Mouse (Mus musculus) adipose tissue, adult 10 weeks (tissue): ENCODE measurements around the gene Nicn1. TPM values are rescaled to one million over a fixed set of nuclear protein-coding genes. Genes with fewer than 3 reads are reported as not detected.

Source experiments
- polyA plus RNA-seq: library from polyadenylated mRNA; stranded (reverse); fragments of 350-450 nt; fragmentation: Illumina TruSeq; extraction: RNeasy Lipid Tissue Mini Kit (QIAGEN cat#74804); gene quantifications from one replicate; pipeline ENCODE4 v1.2.3, GENCODE M21; 2014; ENCODE audit warnings: low read depth, low replicate concordance

Nicn1 gene
- polyA plus RNA-seq = 30.2 TPM

DNA sequence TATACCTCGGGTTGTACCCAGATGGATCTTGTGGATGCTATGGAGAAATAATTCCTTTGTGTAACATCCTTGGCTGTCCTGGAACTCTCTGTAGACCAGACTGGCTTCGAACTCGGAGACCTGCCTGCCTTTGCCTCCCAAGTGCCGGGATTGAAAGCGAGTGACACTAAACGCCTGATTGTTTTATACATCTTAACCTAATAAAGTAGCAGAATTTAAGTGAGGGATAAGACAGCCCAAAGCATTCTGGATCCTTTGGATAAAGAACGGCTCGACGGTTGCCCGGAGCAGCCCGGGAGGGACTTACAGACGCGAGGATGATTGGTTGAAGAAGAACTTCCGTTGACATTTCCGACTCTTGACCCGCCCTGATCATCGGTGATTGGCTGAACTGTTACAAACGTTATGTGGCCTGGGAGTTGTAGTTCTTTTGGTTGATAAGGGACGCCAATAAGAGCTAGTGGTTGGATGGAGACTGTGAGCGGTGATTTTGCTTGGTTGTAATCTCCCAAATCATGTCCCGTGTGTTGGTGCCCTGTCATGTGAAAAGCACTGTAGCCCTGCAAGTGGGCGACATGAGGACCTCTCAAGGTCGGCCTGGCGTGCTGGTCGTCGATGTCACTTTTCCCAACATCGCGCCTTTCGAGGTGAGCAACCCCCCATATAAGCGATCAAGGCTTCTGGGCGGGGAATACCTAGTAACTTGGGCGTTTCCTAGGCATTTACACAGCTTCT, at the start of gene Nicn1:
Gene Nicn1 (plus strand): TSS at position 414 of the 735 bp plus-strand sequence.

DNA sequence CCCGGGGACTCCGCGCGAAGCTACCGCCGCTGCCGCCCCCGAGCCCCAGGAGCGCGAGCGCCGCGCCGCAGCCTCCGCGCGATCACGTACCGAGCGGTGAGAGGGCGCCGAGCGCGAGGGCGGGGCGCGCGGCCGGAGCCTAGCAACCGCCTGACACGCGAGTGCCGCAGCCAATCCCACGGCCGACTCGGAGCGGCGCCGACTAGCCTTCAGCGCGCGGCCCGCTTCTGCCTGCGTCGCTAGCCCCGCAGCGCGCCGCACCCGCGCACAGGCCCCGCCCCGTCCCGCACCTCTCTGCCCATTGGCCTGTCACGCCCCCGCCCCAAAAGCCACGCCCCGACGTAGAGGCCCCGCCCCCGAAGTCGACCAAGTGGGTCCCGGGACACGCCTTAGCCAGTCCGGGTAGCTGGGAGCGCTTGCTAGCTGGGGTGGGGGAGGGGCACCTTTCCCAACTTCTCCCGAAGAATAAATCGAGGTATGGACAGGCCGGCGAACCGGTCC, 26.5 kb upstream of the Nicn1 start, which contains the start of gene Dag1:
Gene Dag1 (minus strand): TSS at position 269 of the 501 bp plus-strand sequence.

DNA sequence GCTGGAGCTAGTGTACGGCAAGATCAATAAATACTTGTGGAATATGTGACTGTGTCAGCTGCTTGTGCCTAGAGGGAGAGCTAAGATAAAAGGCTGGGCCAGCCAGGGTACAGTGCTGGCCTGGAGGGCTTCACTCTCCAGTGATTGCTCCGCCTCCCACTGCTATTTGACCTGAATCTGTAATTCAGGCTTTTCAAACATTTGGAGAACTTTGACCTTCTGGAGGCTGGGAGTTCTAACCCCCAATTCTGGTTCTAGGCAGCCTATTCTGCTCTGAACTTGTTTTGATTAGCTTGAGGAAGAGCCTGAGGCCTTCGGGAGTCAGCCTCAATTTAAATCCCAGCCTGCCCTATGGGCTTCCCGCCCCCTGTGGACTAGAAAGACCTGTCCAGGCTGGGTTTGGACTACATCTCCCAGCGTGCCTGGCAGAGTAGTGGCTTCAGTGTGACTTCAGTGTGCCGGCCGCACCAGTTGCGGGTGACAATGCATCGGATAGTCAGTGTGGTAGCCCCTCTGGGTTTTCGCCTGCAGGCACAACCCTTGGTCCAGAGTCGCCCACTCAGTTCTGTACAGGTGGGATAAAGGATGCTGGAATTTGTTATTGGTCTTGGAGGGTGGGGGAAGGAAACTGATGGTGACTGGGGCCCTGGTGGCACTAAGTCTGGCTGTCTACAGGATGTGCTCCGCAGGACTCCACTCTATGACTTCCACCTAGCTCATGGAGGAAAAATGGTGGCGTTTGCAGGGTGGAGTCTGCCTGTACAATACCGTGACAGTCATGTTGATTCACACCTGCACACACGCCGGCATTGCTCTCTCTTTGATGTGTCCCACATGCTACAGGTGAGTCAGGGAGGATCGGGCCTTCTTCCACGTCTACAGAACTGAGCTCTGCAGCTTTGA, 6.5 kb downstream of the Nicn1 start, which contains the start of gene Amt:
Gene Amt (plus strand): TSS at position 401 of the 903 bp plus-strand sequence.

DNA sequence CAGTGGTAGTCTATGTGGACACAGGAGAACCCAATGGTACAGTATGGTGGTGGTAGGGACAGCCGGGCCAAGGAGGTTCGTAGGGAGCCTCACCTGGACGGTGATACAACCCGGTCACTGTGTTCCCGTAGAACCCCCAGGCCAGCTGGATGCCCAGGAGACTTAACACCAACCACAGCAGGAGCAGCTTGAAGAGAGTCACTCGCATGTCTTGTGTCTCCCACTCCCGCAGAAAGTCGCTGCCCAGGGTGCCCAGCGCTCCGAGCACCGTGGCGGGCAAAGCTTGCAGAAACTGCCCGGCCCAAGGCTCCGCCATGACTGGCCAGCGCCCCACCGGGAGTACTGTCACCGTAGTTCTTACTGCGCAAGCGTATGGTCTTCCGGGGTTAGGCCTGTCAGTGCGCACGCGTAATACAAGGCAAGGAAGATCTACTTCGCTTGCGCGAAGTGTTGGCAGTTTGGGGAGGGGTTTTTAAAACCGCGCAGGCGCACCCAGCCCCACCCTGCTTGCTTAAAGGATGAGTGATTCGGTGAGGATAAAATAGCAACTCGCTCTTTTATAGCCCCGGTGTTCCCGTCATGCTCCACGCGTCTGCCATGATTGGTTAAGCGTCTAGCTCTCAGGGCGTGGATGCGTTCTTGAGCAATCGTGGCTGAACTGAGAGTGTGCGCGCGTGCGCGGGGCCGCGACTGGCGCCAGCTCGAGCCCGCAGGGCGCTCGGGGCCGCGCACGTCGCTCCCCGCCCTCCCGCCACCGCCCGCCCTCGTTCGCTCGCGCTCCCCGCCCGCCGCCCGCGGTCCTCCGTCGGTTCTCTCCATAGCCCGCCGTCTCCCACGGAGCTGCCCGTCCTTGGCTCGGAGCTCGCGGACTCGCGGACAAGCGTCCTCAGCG, 15.6 kb downstream of the Nicn1 start, which contains the start of the genes Rhoa and Tcta:
Gene Rhoa (plus strand): TSS at position 501 of the 892 bp plus-strand sequence.
Gene Tcta (minus strand): TSS at position 532 of the 892 bp plus-strand sequence.

DNA sequence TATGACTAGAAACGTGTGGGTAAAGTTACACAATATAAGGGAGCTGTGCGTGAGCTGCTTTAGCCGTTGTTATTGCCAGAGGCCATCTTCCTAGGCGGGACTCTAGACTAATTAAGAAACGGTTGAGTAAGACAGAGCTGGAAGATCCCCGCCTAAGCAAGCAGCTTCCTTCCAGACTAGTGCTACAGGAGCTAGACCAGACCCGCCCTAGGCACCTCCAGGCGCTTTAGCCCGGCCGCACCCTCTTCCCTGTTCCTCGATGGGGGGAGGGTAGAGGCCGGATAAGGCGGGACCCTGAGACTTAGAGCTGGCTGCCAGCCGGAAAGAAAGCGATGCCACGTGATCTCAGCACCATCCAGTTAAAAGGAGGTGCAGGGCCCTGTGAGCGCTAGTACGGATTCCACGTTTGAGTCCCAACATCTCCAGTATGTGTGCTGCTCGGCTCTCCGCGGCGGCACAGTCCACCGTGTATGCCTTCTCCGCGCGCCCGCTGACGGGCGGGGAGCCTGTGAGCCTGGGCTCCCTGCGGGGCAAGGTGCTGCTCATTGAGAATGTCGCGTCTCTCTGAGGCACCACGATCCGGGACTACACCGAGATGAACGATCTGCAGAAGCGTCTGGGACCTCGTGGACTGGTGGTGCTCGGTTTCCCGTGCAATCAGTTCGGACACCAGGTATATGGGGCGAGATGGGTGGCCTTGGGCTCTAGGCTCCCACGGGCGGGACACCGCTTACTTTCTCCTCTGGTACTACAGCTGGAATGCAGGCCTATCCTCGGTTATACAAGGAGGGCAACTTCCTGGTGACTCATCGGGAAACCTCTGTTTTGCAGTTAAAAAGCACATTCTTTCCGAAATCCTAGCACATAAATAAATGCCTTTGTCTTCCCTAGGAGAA, 48.9 kb downstream of the Nicn1 start, which contains the start of gene Gpx1:
Gene Gpx1 (plus strand): TSS at position 18 of the 896 bp plus-strand sequence.

Other genes with a start within 250 kb of the Nicn1 start
- gene Gmppb, start 241.2 kb upstream of the Nicn1 start, polyA plus RNA-seq = 51.6 TPM
- gene Amigo3, start 237.3 kb upstream of the Nicn1 start, polyA plus RNA-seq = 4.1 TPM
- 0.15 TPM for gene Mst1, start 210.0 kb upstream of the Nicn1 start, polyA plus RNA-seq
- gene Rnf123, start 207.1 kb upstream of the Nicn1 start, polyA plus RNA-seq = 44.0 TPM
- gene Apeh, start 195.8 kb upstream of the Nicn1 start, polyA plus RNA-seq = 51.9 TPM
- gene Bsn, start 100.0 kb upstream of the Nicn1 start, polyA plus RNA-seq = 1.1 TPM
- gene Dag1, start 26.5 kb upstream of the Nicn1 start, polyA plus RNA-seq = 101 TPM
- 35.7 TPM for gene Amt, start 6.4 kb downstream of the Nicn1 start, polyA plus RNA-seq
- 287 TPM for gene Rhoa, start 15.7 kb downstream of the Nicn1 start, polyA plus RNA-seq
- 60.6 TPM for gene Tcta, start 15.7 kb downstream of the Nicn1 start, polyA plus RNA-seq
- 621 TPM for gene Gpx1, start 48.5 kb downstream of the Nicn1 start, polyA plus RNA-seq
- gene Usp4, start 57.4 kb downstream of the Nicn1 start, polyA plus RNA-seq = 60.8 TPM
- gene 1700102P08Rik, start 102.4 kb downstream of the Nicn1 start, polyA plus RNA-seq = 2.5 TPM
- 0.40 TPM for gene Ccdc36, start 138.1 kb downstream of the Nicn1 start, polyA plus RNA-seq
- gene BC048562, start 146.1 kb downstream of the Nicn1 start, polyA plus RNA-seq = 1.6 TPM
- 20.1 TPM for gene Ccdc71, start 170.1 kb downstream of the Nicn1 start, polyA plus RNA-seq
- gene Klhdc8b, start 171.2 kb downstream of the Nicn1 start, polyA plus RNA-seq = 61.8 TPM
- gene Lamb2, start 189.3 kb downstream of the Nicn1 start, polyA plus RNA-seq = 122 TPM
- 99.3 TPM for gene Usp19, start 200.2 kb downstream of the Nicn1 start, polyA plus RNA-seq
- gene Qars, start 217.3 kb downstream of the Nicn1 start, polyA plus RNA-seq = 126 TPM
- gene Qrich1, start 226.4 kb downstream of the Nicn1 start, polyA plus RNA-seq = 68.9 TPM